Mouse (Mus musculus) CH12.LX (cell line): Measurements from ENCODE around the gene Rabep1. TPM values are rescaled to one million over a fixed set of nuclear protein-coding genes. Genes with fewer than 3 reads are reported as not detected.

Experiments
- DNase-seq: peaks from one replicate; pipeline ENCODE4 v3.0.0-alpha.2; 2013; ENCODE audit errors: extremely low read depth
- H3K27ac ChIP-seq: 2 replicates; pipeline ENCODE4 v1.5.1; 2012; ENCODE audit warnings: low read depth, mild to moderate bottlenecking, control low read depth, moderate library complexity; ENCODE audit not compliant: insufficient read depth
- H3K27me3 ChIP-seq: replicated peaks from 2 replicates; pipeline ENCODE3; 2012; ENCODE audit warnings: inconsistent platforms
- H3K36me3 ChIP-seq, 2 experiments: replicated peaks in 1 of 2; 2 replicates each; pipeline versions ENCODE3 to v1.6.1; 2012; ENCODE audit warnings: inconsistent platforms in 1 of 2, low read length in 1 of 2, mild to moderate bottlenecking in 1 of 2, mixed read lengths in 1 of 2, moderate library complexity in 1 of 2; ENCODE audit not compliant: control insufficient read depth in 1 of 2, insufficient read depth in 1 of 2
- H3K4me1 ChIP-seq, 2 experiments: 2 replicates each; pipeline ENCODE4 v1.6.1; 2012; ENCODE audit warnings: inconsistent platforms in 1 of 2, moderate library complexity in 1 of 2; ENCODE audit not compliant: insufficient read depth in 2 of 2, control insufficient read depth in 1 of 2
- H3K4me2 ChIP-seq: 2 replicates; pipeline ENCODE4 v1.6.1; 2012; ENCODE audit warnings: low read depth, mild to moderate bottlenecking, control low read depth; ENCODE audit not compliant: poor library complexity, insufficient read depth, severe bottlenecking
- H3K4me3 ChIP-seq, 3 experiments: fragments of 150-350 bp in 1 of 3; sonication (generic) in 1 of 3; replicated peaks in 1 of 3; 2 replicates each; pipeline versions ENCODE3 to v1.5.1; 2011 to 2012; ENCODE audit warnings: low read depth in 2 of 3, low read length in 2 of 3, mild to moderate bottlenecking in 2 of 3, moderate library complexity in 2 of 3, control low read depth in 1 of 3, improper control_type of control experiment in 1 of 3, inconsistent platforms in 1 of 3, mixed read lengths in 1 of 3; ENCODE audit not compliant: poor library complexity in 1 of 3
- H3K79me2 ChIP-seq: replicated peaks from 2 replicates; pipeline ENCODE4 v1.6.1; 2012; ENCODE audit warnings: mild to moderate bottlenecking, moderate library complexity; ENCODE audit not compliant: control insufficient read depth, poor library complexity, insufficient read depth, severe bottlenecking; ENCODE audit errors: extremely low read depth
- H3K9ac ChIP-seq: 2 replicates; pipeline ENCODE4 v1.6.1; 2012; ENCODE audit warnings: low read depth, mild to moderate bottlenecking, control low read depth, moderate library complexity; ENCODE audit not compliant: insufficient read depth
- H3K9me3 ChIP-seq: replicated peaks from 2 replicates; pipeline ENCODE3; 2012; ENCODE audit warnings: low read length, inconsistent platforms, mixed read lengths
- BHLHE40 ChIP-seq: IDR thresholded peaks from 2 replicates; pipeline ENCODE4 v1.6.1; 2011; ENCODE audit warnings: mild to moderate bottlenecking, low read depth, low read length, improper control_type of control experiment
- ETS1 ChIP-seq: conservative IDR thresholded peaks from 2 replicates; pipeline ENCODE4 v1.6.1; 2012; ENCODE audit warnings: low read depth, mild to moderate bottlenecking, inconsistent platforms, low read length, improper control_type of control experiment, moderate library complexity
- HCFC1 ChIP-seq: IDR thresholded peaks from 2 replicates; pipeline ENCODE4 v1.6.1; 2012; ENCODE audit warnings: low read depth, mild to moderate bottlenecking, inconsistent platforms, low read length, improper control_type of control experiment
- MAFK ChIP-seq: IDR thresholded peaks from 2 replicates; pipeline ENCODE4 v1.6.1; 2011; ENCODE audit warnings: low read length, improper control_type of control experiment; ENCODE audit not compliant: insufficient replicate concordance
- MAX ChIP-seq: IDR thresholded peaks from 2 replicates; pipeline ENCODE4 v1.6.1; 2011; ENCODE audit warnings: low read length, improper control_type of control experiment
- MAZ ChIP-seq: IDR thresholded peaks from 2 replicates; pipeline ENCODE4 v1.6.1; 2012; ENCODE audit warnings: low read depth, mild to moderate bottlenecking, inconsistent platforms, low read length, improper control_type of control experiment, moderate library complexity
- MXI1 ChIP-seq: IDR thresholded peaks from 2 replicates; pipeline ENCODE4 v1.6.1; 2011; ENCODE audit warnings: mild to moderate bottlenecking, low read depth, low read length, improper control_type of control experiment
- NELFE ChIP-seq: IDR thresholded peaks from 2 replicates; pipeline ENCODE4 v1.6.1; 2011; ENCODE audit warnings: low read depth, low read length, improper control_type of control experiment
- PAX5 ChIP-seq: IDR thresholded peaks from 2 replicates; pipeline ENCODE4 v1.6.1; 2012; ENCODE audit warnings: low read length, inconsistent platforms, mixed read lengths
- POLR2A ChIP-seq: IDR thresholded peaks from 2 replicates; pipeline ENCODE4 v1.6.1; 2011; ENCODE audit warnings: low read depth, mild to moderate bottlenecking, improper control_type of control experiment, low read length
- POLR2AphosphoS2 ChIP-seq: IDR thresholded peaks from 2 replicates; pipeline ENCODE4 v1.6.1; 2011; ENCODE audit warnings: low read depth, low read length, improper control_type of control experiment
- RAD21 ChIP-seq: IDR thresholded peaks from 2 replicates; pipeline ENCODE4 v1.6.1; 2011; ENCODE audit warnings: low read depth, mild to moderate bottlenecking, low read length, improper control_type of control experiment, moderate library complexity
- RCOR1 ChIP-seq: conservative IDR thresholded peaks from 2 replicates; pipeline ENCODE4 v1.6.1; 2012; ENCODE audit warnings: low read depth, mild to moderate bottlenecking, inconsistent platforms, low read length, improper control_type of control experiment
- TBP ChIP-seq: conservative IDR thresholded peaks from 2 replicates; pipeline ENCODE4 v1.6.1; 2011; ENCODE audit warnings: low read depth, low read length, improper control_type of control experiment
- UBTF ChIP-seq: IDR thresholded peaks from 2 replicates; pipeline ENCODE4 v1.6.1; 2012; ENCODE audit warnings: low read depth, mild to moderate bottlenecking, inconsistent platforms, low read length, improper control_type of control experiment, moderate library complexity
- USF1 ChIP-seq: IDR thresholded peaks from 2 replicates; pipeline ENCODE4 v1.6.1; 2014; ENCODE audit warnings: low read depth, mild to moderate bottlenecking, inconsistent platforms, low read length, improper control_type of control experiment
- USF2 ChIP-seq: conservative IDR thresholded peaks from 2 replicates; pipeline ENCODE4 v1.6.1; 2011; ENCODE audit warnings: low read depth, low read length, improper control_type of control experiment
- dilution Hi-C: fragments of 300-500 bp; cut with MboI; formaldehyde crosslinking; loops from 2 replicates; pipeline ENCODE4 v1.14.3; 2020; ENCODE audit warnings: low sequenced_read_pairs; ENCODE audit not compliant: extremely low pct_unique_long_range_greater_than_20kb, extremely low pct_ligation_motif_present
- in situ Hi-C: fragments of 300-500 bp; cut with MboI; formaldehyde crosslinking; loops from 3 replicates; pipeline ENCODE4 v1.14.3; 2019; ENCODE audit warnings: low sequenced_read_pairs, low pct_ligation_motif_present, low pct_unique_long_range_greater_than_20kb, mixed read lengths
- polyA plus RNA-seq: library from polyadenylated mRNA; unstranded; fragments of >175 nt; gene quantifications from 2 replicates; pipeline ENCODE4 v1.2.1, GENCODE M21; 2012; ENCODE audit warnings: low read depth; ENCODE audit not compliant: insufficient read length
- total RNA-seq, 2 experiments: library from RNA; depleted of rRNA; stranded (reverse); fragments of 300-350 nt in 1 of 2; fragments of >200 nt in 1 of 2; gene quantifications; 2 replicates each; pipeline ENCODE4 v1.2.3; 2012 to 2014

Rabep1 gene
- total and polyA plus RNA-seq, 3 experiments: 22.3 to 28.3 (median 26.1) TPM

DNA sequence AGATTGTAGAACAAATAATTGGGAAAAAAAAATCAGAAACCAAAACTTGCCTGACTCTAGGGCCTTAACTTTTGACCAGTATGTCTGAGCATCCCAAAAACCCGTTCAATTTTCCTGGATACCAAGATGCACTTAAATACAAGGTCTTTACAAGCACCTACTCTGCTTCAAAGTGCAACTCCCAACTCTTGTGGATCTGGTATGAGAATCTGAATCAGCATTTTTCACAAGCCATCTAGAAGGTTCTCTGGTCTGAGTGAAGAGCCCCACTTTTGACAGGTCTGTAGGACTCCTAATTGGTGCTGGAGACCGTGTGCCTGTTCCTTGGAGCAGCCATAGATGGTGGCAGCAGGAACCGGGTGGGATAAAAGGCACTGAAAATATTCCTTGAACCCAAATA, 40.2 kb upstream of the Rabep1 start:
- Histone ChIP-seq H3K9me3 (peaks cover 6% of the 10 kb centered on the region), H3K79me2 (no peaks in the 10 kb centered on the region), H3K4me2 (no peak overlapping the region), H3K27me3 (no peaks in the 10 kb centered on the region), H3K4me3 (no peak overlapping the region), H3K36me3 (no peaks in the 10 kb centered on the region), H3K9ac (no peak overlapping the region), H3K27ac (no peak overlapping the region), H3K4me1 (peaks cover 28 to 89% of the 10 kb centered on the region in 2 experiments)
- TF ChIP-seq NELFE (no peak), MAFK (peak; percentile 93)
- dilution Hi-C loops (no loop called here), in situ Hi-C loops (no loop called here)
- DNase-seq: no peak

GRCm38 (mm10) chr11:70805641-70806175, 38.9 kb upstream of the Rabep1 start:
- Histone ChIP-seq H3K9me3 (peaks cover 6% of the 10 kb centered on the region), H3K4me1 (peaks cover 25 to 76% of the 10 kb centered on the region in 2 experiments), H3K27me3 (no peaks in the 10 kb centered on the region), H3K4me3 (no peak overlapping the region), H3K9ac (no peak overlapping the region), H3K36me3 (no peaks in the 10 kb centered on the region), H3K4me2 (no peak overlapping the region; the same call in 1 of the 2 replicates), H3K27ac (no peak overlapping the region), H3K79me2 (no peaks in the 10 kb centered on the region)
- TF ChIP-seq PAX5 (no peak), POLR2AphosphoS2 (no peak), USF1 (no peak), RCOR1 (no peak), UBTF (no peak), MAX (no peak), POLR2A (no peak), ETS1 (no peak), RAD21 (no peak), USF2 (no peak), BHLHE40 (no peak), TBP (no peak), MXI1 (no peak), HCFC1 (no peak), MAZ (no peak)
- DNase-seq: no peak
- dilution Hi-C loops (no loop called here), in situ Hi-C loops (no loop called here)
